Mouse (Mus musculus) intestine, embryonic 14.5 days (tissue): ENCODE measurements around the gene Nop9. TPM values are rescaled to one million over a fixed set of nuclear protein-coding genes. Genes with fewer than 3 reads are reported as not detected.

Source experiments
- ATAC-seq: fragments of 200-750 bp; cut with Nextera tagmentation; replicated peaks from 2 replicates; pipeline ENCODE4 v1.8.0; 2017; ENCODE audit warnings: low read depth, moderate number of reproducible peaks, moderate TSS enrichment, moderate library complexity; ENCODE audit not compliant: low FRiP score, low TSS enrichment
- DNase-seq: peaks from one replicate; pipeline ENCODE4 v3.0.0-alpha.2; 2018; ENCODE audit warnings: low spot score
- H3K27ac ChIP-seq: fragments of 300-500 bp; sonication (generic); 2 replicates; pipeline ENCODE4 v1.5.1; 2014; ENCODE audit warnings: low read depth, mild to moderate bottlenecking, control low read depth
- H3K27me3 ChIP-seq: fragments of 300-500 bp; sonication (generic); replicated peaks from 2 replicates; pipeline ENCODE4 v1.6.1; 2014; ENCODE audit warnings: low read length, control low read depth; ENCODE audit not compliant: control insufficient read depth, insufficient read depth
- H3K36me3 ChIP-seq: fragments of 300-500 bp; sonication (generic); 2 replicates; pipeline ENCODE4 v1.6.1; 2014; ENCODE audit warnings: low read length, control low read depth; ENCODE audit not compliant: control insufficient read depth, insufficient read depth
- H3K4me1 ChIP-seq: fragments of 300-500 bp; sonication (generic); replicated peaks from 2 replicates; pipeline ENCODE4 v1.6.1; 2014; ENCODE audit warnings: low read length, control low read depth, mixed read lengths; ENCODE audit not compliant: control insufficient read depth, insufficient read depth
- H3K4me2 ChIP-seq: fragments of 300-500 bp; sonication (generic); 2 replicates; pipeline ENCODE4 v1.6.1; 2014; ENCODE audit warnings: low read length
- H3K4me3 ChIP-seq: fragments of 300-500 bp; sonication (generic); 2 replicates; pipeline ENCODE4 v1.5.1; 2014; ENCODE audit warnings: low read depth, low read length, control low read depth, mixed read lengths
- H3K9ac ChIP-seq: fragments of 300-500 bp; sonication (generic); 2 replicates; pipeline ENCODE4 v1.6.1; 2014; ENCODE audit warnings: mild to moderate bottlenecking, low read length
- H3K9me3 ChIP-seq: fragments of 300-500 bp; sonication (generic); 2 replicates; pipeline ENCODE4 v1.6.1; 2016; ENCODE audit warnings: low read length, control low read depth; ENCODE audit not compliant: control insufficient read depth
- WGBS: fragments of 180-500 bp; shearing (Covaris S2); extraction: QIAGEN DNeasy Blood & Tissue Kit; methylation state at CpG from one replicate; pipeline ENCODE4 v1.1.7; 2014; 5-methylcytosine and 5-hydroxymethylcytosine counted together
- polyA plus RNA-seq: library from polyadenylated mRNA; unstranded; fragments of >200 nt; fragmentation: Nextera tagmentation; extraction: Ambion mirVana; gene quantifications from 2 replicates; pipeline ENCODE4 v1.2.1, GENCODE M21; 2014

The Nop9 gene
- polyA plus RNA-seq, 1 experiment from 2014 or later = 42.8 TPM

DNA sequence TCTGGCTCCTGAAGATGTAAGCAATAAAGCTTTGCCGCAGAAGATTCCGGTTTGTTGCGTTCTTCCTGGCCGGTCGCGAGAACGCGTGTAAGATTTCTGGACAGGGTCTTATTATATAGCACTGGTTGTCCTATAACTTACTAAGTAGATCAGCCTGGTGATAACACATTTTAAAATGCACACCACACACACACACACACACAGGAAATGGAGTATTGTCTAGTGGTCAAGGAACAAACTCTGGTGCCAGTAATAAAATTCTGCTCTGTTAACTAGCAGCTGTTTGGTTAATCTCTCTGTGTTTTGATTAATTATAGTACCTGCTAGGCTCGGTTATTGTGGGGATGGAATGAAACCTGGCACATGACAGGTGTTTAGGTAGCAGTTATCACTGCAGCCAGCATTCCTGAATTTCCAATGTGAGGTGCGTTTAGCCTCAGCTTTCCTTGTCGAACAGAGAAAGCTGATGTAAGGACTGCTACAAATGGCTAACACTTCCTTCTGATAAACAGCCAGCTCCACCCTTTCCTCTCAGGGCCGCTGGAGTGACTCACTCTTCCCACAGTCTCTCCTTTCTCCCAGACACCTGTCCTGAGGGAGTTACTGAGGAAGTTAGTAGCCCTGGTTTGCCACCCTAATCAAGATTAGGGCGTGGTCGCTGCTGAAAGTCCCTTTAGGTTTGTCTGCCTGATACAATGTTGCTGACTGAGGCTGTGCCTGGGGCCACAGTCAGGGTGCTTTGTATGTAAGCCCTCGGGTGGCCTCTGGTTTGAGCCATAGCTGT, 50.1 kb downstream of the Nop9 start:
- Histone ChIP-seq H3K4me3 (no peak overlapping the region), H3K4me1 (peaks cover 4% of the 10 kb centered on the region; the same call in 1 of the 2 replicates), H3K27ac (peak overlapping the region; percentile 36; the same call in 1 of the 2 replicates), H3K4me2 (no peak overlapping the region), H3K36me3 (no peaks in the 10 kb centered on the region), H3K27me3 (no peaks in the 10 kb centered on the region), H3K9me3 (no peaks in the 10 kb centered on the region), H3K9ac (no peak overlapping the region)
- 76% methylated on average over 15 of the region's 15 CpGs for WGBS
- ATAC-seq (peak; percentile 84), DNase-seq (no peak)

Other genes with a start within 250 kb of the Nop9 start
- gene Cpne6, start 235.2 kb upstream of the Nop9 start, polyA plus RNA-seq = 0.37 and 0.48 TPM in 2 replicates
- not detected in 2 replicates for gene Nrl, start 220.7 kb upstream of the Nop9 start, polyA plus RNA-seq
- gene Pck2, start 205.4 kb upstream of the Nop9 start, polyA plus RNA-seq = 42.8 and 47.4 TPM in 2 replicates
- 70.9 and 71.5 TPM in 2 replicates for gene Dcaf11, start 185.7 kb upstream of the Nop9 start, polyA plus RNA-seq
- gene A730061H03Rik, start 185.3 kb upstream of the Nop9 start, polyA plus RNA-seq = 0.64 and 0.81 TPM in 2 replicates
- gene Fitm1, start 170.1 kb upstream of the Nop9 start, polyA plus RNA-seq = 0.19 and 0.43 TPM in 2 replicates
- gene Psme1, start 167.6 kb upstream of the Nop9 start, polyA plus RNA-seq = 200 TPM in 2 replicates
- gene Emc9, start 160.4 kb upstream of the Nop9 start, polyA plus RNA-seq = 6.3 and 7.0 TPM in 2 replicates
- gene Psme2, start 154.6 kb upstream of the Nop9 start, polyA plus RNA-seq = 331 and 332 TPM in 2 replicates
- 15.9 and 20.1 TPM in 2 replicates for gene Rnf31, start 154.0 kb upstream of the Nop9 start, polyA plus RNA-seq
- 8.9 and 9.1 TPM in 2 replicates for gene Irf9, start 142.1 kb upstream of the Nop9 start, polyA plus RNA-seq
- gene Rec8, start 127.7 kb upstream of the Nop9 start, polyA plus RNA-seq = 6.2 and 8.1 TPM in 2 replicates
- 93.6 and 95.7 TPM in 2 replicates for gene Ipo4, start 109.7 kb upstream of the Nop9 start, polyA plus RNA-seq
- 1.6 and 1.9 TPM in 2 replicates for gene Gm49378, start 107.8 kb upstream of the Nop9 start, polyA plus RNA-seq
- 112 and 114 TPM in 2 replicates for gene Tm9sf1, start 101.9 kb upstream of the Nop9 start, polyA plus RNA-seq
- gene Tssk4, start 95.5 kb upstream of the Nop9 start, polyA plus RNA-seq = 1.7 and 1.9 TPM in 2 replicates
- gene Mdp1, start 85.2 kb upstream of the Nop9 start, polyA plus RNA-seq = 53.8 and 58.9 TPM in 2 replicates
- gene Gmpr2, start 73.8 kb upstream of the Nop9 start, polyA plus RNA-seq = 53.5 and 62.5 TPM in 2 replicates
- gene Nedd8, start 73.6 kb upstream of the Nop9 start, polyA plus RNA-seq = 547 and 563 TPM in 2 replicates
- gene Tinf2, start 63.9 kb upstream of the Nop9 start, polyA plus RNA-seq = 46.4 and 49.1 TPM in 2 replicates
- gene Tgm1, start 31.8 kb upstream of the Nop9 start, polyA plus RNA-seq = 1.3 and 1.6 TPM in 2 replicates
- 29.7 and 32.7 TPM in 2 replicates for gene Rabggta, start 23.4 kb upstream of the Nop9 start, polyA plus RNA-seq
- 81.9 and 84.3 TPM in 2 replicates for gene Dhrs1, start within 50 bp of the Nop9 start, polyA plus RNA-seq
- gene Cideb, start 12.8 kb downstream of the Nop9 start, polyA plus RNA-seq = 5.4 and 8.1 TPM in 2 replicates
- 0.08 and 0.65 TPM in 2 replicates for gene Ltb4r2, start 15.7 kb downstream of the Nop9 start, polyA plus RNA-seq
- gene Ltb4r1, start 20.3 kb downstream of the Nop9 start, polyA plus RNA-seq = 0.30 and 0.38 TPM in 2 replicates
- 5.8 and 7.2 TPM in 2 replicates for gene Adcy4, start 38.4 kb downstream of the Nop9 start, polyA plus RNA-seq
- 48.5 and 51.7 TPM in 2 replicates for gene Ripk3, start 43.2 kb downstream of the Nop9 start, polyA plus RNA-seq
- gene Nfatc4, start 77.5 kb downstream of the Nop9 start, polyA plus RNA-seq = 34.3 and 37.4 TPM in 2 replicates
- gene Nynrin, start 108.3 kb downstream of the Nop9 start, polyA plus RNA-seq = 15.9 and 18.6 TPM in 2 replicates
- 0.18 and 0.23 TPM in 2 replicates for gene Cbln3, start 138.7 kb downstream of the Nop9 start, polyA plus RNA-seq
- 10.4 and 11.2 TPM in 2 replicates for gene Khnyn, start 139.3 kb downstream of the Nop9 start, polyA plus RNA-seq
- gene Sdr39u1, start 154.6 kb downstream of the Nop9 start, polyA plus RNA-seq = 66.2 and 70.4 TPM in 2 replicates
- 0.95 and 1.1 TPM in 2 replicates for gene Cma1, start 199.0 kb downstream of the Nop9 start, polyA plus RNA-seq
- gene Cma2, start 205.3 kb downstream of the Nop9 start, polyA plus RNA-seq = not detected in 2 replicates